40 mouse cellular contexts compared by ENCODE assay signal in the genomic region with DNA sequence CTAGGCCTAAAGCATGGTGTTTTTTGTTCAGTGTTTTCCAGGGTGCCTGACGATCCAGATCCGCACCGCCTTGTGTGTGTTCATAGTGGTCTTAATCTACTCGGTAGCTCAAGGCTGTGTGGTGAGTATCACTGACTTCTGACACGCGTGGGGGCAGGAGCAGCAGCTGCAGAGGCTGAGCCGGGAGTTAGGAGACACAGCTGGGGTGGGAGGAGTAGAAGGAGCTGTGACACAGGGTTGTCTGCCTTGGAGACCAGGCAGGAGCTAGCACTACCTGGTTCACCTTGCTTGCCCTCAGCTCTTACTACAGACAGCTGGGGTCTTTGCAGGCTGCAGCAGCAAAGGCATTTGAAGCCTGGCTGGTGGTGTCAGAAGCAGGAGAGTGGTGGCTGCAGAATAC. TPM values are rescaled to one million over a fixed set of nuclear protein-coding genes. Genes with fewer than 3 reads are reported as not detected.
DNase-seq lines count a peak whose midpoint lies in the region; ATAC-seq and TF ChIP-seq lines count a peak whose summit lies in the region.
"Had no signal": no experiment of that assay in that cellular context is flagged by ENCODE, and none has a peak within 500 bp of the region (broad histone marks: within the 10 kb centered on the region; RNA-seq: fewer than 3 reads in every experiment).

No protein-coding gene starts in this region.

- no peak overlapping the region for H3K4me3 ChIP-seq in kidney, postnatal 0 days (replicated peaks; ENCODE audit: low read depth, low read length)
- no peak overlapping the region for H3K4me3 ChIP-seq in limb, embryonic 10.5 days
- H3K4me3 ChIP-seq: embryonic facial prominence, embryonic 10.5 days; embryonic facial prominence, embryonic 15.5 days; forebrain, embryonic 12.5 days; heart, embryonic 10.5 days; heart, embryonic 15.5 days; liver, embryonic 13.5 days; midbrain, embryonic 13.5 days had no signal

- H3K4me1 ChIP-seq in kidney, postnatal 0 days (replicated peaks; ENCODE audit: insufficient read depth, low read length) = no peaks in the 10 kb centered on the region
- H3K4me1 ChIP-seq in limb, embryonic 10.5 days = peaks cover 10% of the 10 kb centered on the region
- H3K4me1 ChIP-seq: embryonic facial prominence, embryonic 15.5 days; forebrain, embryonic 12.5 days; heart, embryonic 15.5 days had no signal

- WGBS in kidney, postnatal 0 days = 50% methylated on average over 7 of the region's 7 CpGs
- WGBS in limb, embryonic 10.5 days = 79% methylated on average over 7 of the region's 7 CpGs

- no peak overlapping the region for H3K9ac ChIP-seq in kidney, postnatal 0 days (ENCODE audit: low read depth, low read length)
- H3K9ac ChIP-seq: embryonic facial prominence, embryonic 15.5 days; forebrain, embryonic 12.5 days; forebrain, postnatal 0 days; heart, embryonic 15.5 days; liver, embryonic 13.5 days; midbrain, embryonic 13.5 days had no signal

- H3K27me3 ChIP-seq in kidney, postnatal 0 days (ENCODE audit: insufficient read depth, low read length) = no peaks in the 10 kb centered on the region
- no peaks in the 10 kb centered on the region for H3K27me3 ChIP-seq in limb, embryonic 10.5 days (ENCODE audit: low read depth, poor library complexity, severe bottlenecking)
- H3K27me3 ChIP-seq: embryonic facial prominence, embryonic 15.5 days; forebrain, embryonic 12.5 days; heart, embryonic 15.5 days; liver, embryonic 13.5 days; midbrain, embryonic 13.5 days had no signal

- H3K36me3 ChIP-seq in kidney, postnatal 0 days (ENCODE audit: insufficient read depth, low read length) = no peaks in the 10 kb centered on the region
- H3K36me3 ChIP-seq in limb, embryonic 10.5 days = no peaks in the 10 kb centered on the region
- H3K36me3 ChIP-seq: embryonic facial prominence, embryonic 10.5 days; embryonic facial prominence, embryonic 15.5 days; forebrain, embryonic 12.5 days; heart, embryonic 15.5 days; liver, embryonic 13.5 days had no signal

- peak; percentile 44 for DNase-seq in kidney, postnatal 0 days (ENCODE audit: low spot score)
- DNase-seq in kidney, adult 11 months = no peak
- DNase-seq in limb, embryonic 10.5 days (ENCODE audit: low spot score) = no peak
- DNase-seq in thymus, adult 18-20 months = peak; percentile 27 to 46
- peak; percentile 46 for DNase-seq in thymus, postnatal 25 days
- DNase-seq in gastrocnemius, postnatal 25 days = no peak
- DNase-seq in cerebellum, postnatal 25 days = no peak
- DNase-seq: adrenal gland, postnatal 25 days; cerebellum, adult 11-12 months; cerebellum, postnatal 14 days; forebrain, postnatal 0 days; gastrocnemius, postnatal 10 days; heart, adult 11 months; kidney, adult 9 months; liver, embryonic 13.5 days; lung, adult 2 months; lung, postnatal 10 days; retina, postnatal 1 day; right cerebral cortex, postnatal 14 days had no signal

- H3K4me2 ChIP-seq in kidney, postnatal 0 days (ENCODE audit: low read length) = no peak overlapping the region
- H3K4me2 ChIP-seq: embryonic facial prominence, embryonic 15.5 days; forebrain, embryonic 12.5 days; heart, embryonic 15.5 days; liver, embryonic 13.5 days; midbrain, embryonic 13.5 days had no signal

- ATAC-seq in kidney, postnatal 0 days (replicated peaks; ENCODE audit: low FRiP score, low read depth) = no peak
- ATAC-seq: CD4-positive, CD25-positive, alpha-beta regulatory T cell, adult 4 months; forebrain, postnatal 0 days; hindbrain, embryonic 16.5 days; midbrain, embryonic 13.5 days had no signal

- no peak overlapping the region for H3K27ac ChIP-seq in kidney, postnatal 0 days
- 0 out of 2 replicates have a peak overlapping the region, but pooled peaks have one; percentile 25 for H3K27ac ChIP-seq in limb, embryonic 10.5 days
- H3K27ac ChIP-seq: embryonic facial prominence, embryonic 10.5 days; embryonic facial prominence, embryonic 15.5 days; forebrain, embryonic 12.5 days; heart, embryonic 10.5 days; heart, embryonic 15.5 days; liver, embryonic 13.5 days; macrophage; midbrain, embryonic 13.5 days had no signal

- H3K9me3 ChIP-seq in kidney, postnatal 0 days (replicated peaks; ENCODE audit: low read length) = no peaks in the 10 kb centered on the region
- H3K9me3 ChIP-seq in limb, embryonic 10.5 days (replicated peaks) = no peaks in the 10 kb centered on the region
- H3K9me3 ChIP-seq: embryonic facial prominence, embryonic 10.5 days; embryonic facial prominence, embryonic 15.5 days; forebrain, embryonic 12.5 days; heart, embryonic 10.5 days; heart, embryonic 15.5 days; liver, embryonic 13.5 days; midbrain, embryonic 13.5 days had no signal

- TF ChIP-seq CTCF in kidney, postnatal 0 days (IDR thresholded peaks at IDR 0.05; ENCODE audit: low read depth) = no peak

RNA-seq across cellular contexts. Expression of gene Gm11985, which starts 38.9 kb away (rescaled TPM):
- polyA plus RNA-seq in kidney, postnatal 0 days (2015; fragmentation: Nextera tagmentation; extraction: Ambion mirVana) = not detected in 2 replicates
- polyA plus RNA-seq in limb, embryonic 10.5 days (2016; fragmentation: Nextera tagmentation; extraction: Ambion mirVana) = not detected in 2 replicates
- not detected for total RNA-seq in gastrocnemius, postnatal 25 days (2021)
- total RNA-seq: adrenal gland, postnatal 25 days; forebrain, postnatal 0 days; gastrocnemius, postnatal 10 days; heart, postnatal 25 days; layer of hippocampus, adult 18-20 months; layer of hippocampus, postnatal 14 days; left cerebral cortex, adult 8-10 months; left cerebral cortex, postnatal 36 days; megakaryocyte-erythroid progenitor cell, adult 5-6 weeks; monocyte, adult 5-6 weeks had no signal
- polyA plus RNA-seq: CD4-positive, CD25-positive, alpha-beta regulatory T cell, adult 4 months; embryonic facial prominence, embryonic 15.5 days; forebrain, embryonic 12.5 days; forebrain, postnatal 0 days; heart, embryonic 15.5 days; hindbrain, embryonic 11.5 days; hindbrain, embryonic 16.5 days; intestine, embryonic 14.5 days; liver, embryonic 13.5 days; lung, adult 2 months; macrophage; midbrain, embryonic 13.5 days; small intestine, adult 2 months; stomach, embryonic 16.5 days had no signal

RNA-seq across cellular contexts. Expression of gene Igfbp1, which starts 48.1 kb away (rescaled TPM):
- polyA plus RNA-seq in kidney, postnatal 0 days (2015; fragmentation: Nextera tagmentation; extraction: Ambion mirVana) = 11.8 and 15.3 TPM in 2 replicates
- polyA plus RNA-seq in limb, embryonic 10.5 days (2016; fragmentation: Nextera tagmentation; extraction: Ambion mirVana) = 0.21 TPM in 1 of 2 replicates, not detected in the other
- not detected for total RNA-seq in gastrocnemius, postnatal 25 days (2021)
- total RNA-seq: adrenal gland, postnatal 25 days; forebrain, postnatal 0 days; heart, postnatal 25 days; layer of hippocampus, adult 18-20 months; layer of hippocampus, postnatal 14 days; left cerebral cortex, adult 8-10 months; left cerebral cortex, postnatal 36 days; megakaryocyte-erythroid progenitor cell, adult 5-6 weeks; monocyte, adult 5-6 weeks had no signal
- polyA plus RNA-seq: CD4-positive, CD25-positive, alpha-beta regulatory T cell, adult 4 months; forebrain, embryonic 12.5 days; forebrain, postnatal 0 days; macrophage; neural tube, embryonic 14.5 days had no signal

Comparison
In these comparisons a context has a peak if more than half of its experiments do, and no peak if none do; other contexts are left out.
1. DNase-seq: peak in kidney, postnatal 0 days (single experiment), thymus, adult 18-20 months (2 of 2) and thymus, postnatal 25 days (single experiment); none in kidney, adult 11 months (single experiment), limb, embryonic 10.5 days (single experiment), gastrocnemius, postnatal 25 days (single experiment) and cerebellum, postnatal 25 days (0 of 2).
2. RNA of gene Igfbp1, which starts 48.1 kb away (polyA plus RNA-seq): 11.8 to 15.3 TPM in kidney, postnatal 0 days; 0.21 TPM in limb, embryonic 10.5 days; every median in the first group is over 10 times any median in the second.